ENCODE assay signal across 21 mouse cellular contexts in genomic region chr17:29934133-29934851, GRCm38 (mm10). TPM values are rescaled to one million over a fixed set of nuclear protein-coding genes. Genes with fewer than 3 reads are reported as not detected.
DNase-seq lines count a peak whose midpoint lies in the region; ATAC-seq lines count a peak whose summit lies in the region.
"Had no signal": no experiment of that assay in that cellular context is flagged by ENCODE, and none has a peak within 500 bp of the region (broad histone marks: within the 10 kb centered on the region; RNA-seq: fewer than 3 reads in every experiment).

No protein-coding gene starts in this region.

- H3K36me3 ChIP-seq in midbrain, embryonic 11.5 days (ENCODE audit: control insufficient read depth, insufficient read depth, low read length) = no peaks in the 10 kb centered on the region
- H3K36me3 ChIP-seq in midbrain, embryonic 14.5 days (ENCODE audit: control insufficient read depth, insufficient read depth, low read length) = no peaks in the 10 kb centered on the region
- H3K36me3 ChIP-seq: embryonic facial prominence, embryonic 13.5 days; forebrain, embryonic 12.5 days; heart, embryonic 12.5 days; hindbrain, embryonic 13.5 days had no signal

- no peak overlapping the region for H3K9ac ChIP-seq in midbrain, embryonic 11.5 days (ENCODE audit: low read length)
- H3K9ac ChIP-seq in midbrain, embryonic 14.5 days (replicated peaks; ENCODE audit: low read length) = no peak overlapping the region
- H3K9ac ChIP-seq: embryonic facial prominence, embryonic 13.5 days; forebrain, embryonic 12.5 days; heart, embryonic 12.5 days; hindbrain, embryonic 13.5 days had no signal

- no peak overlapping the region for H3K27ac ChIP-seq in midbrain, embryonic 11.5 days (ENCODE audit: low read depth, low read length)
- H3K27ac ChIP-seq in midbrain, embryonic 14.5 days (replicated peaks; ENCODE audit: low read depth, low read length) = no peak overlapping the region
- H3K27ac ChIP-seq: embryonic facial prominence, embryonic 13.5 days; forebrain, embryonic 12.5 days; hindbrain, postnatal 0 days had no signal

- peak; percentile 54 for DNase-seq in midbrain, embryonic 11.5 days (ENCODE audit: low spot score, missing footprints)
- DNase-seq in midbrain, embryonic 14.5 days = no peak
- peak; percentile 28 for DNase-seq in naive thymus-derived CD4-positive, alpha-beta T cell, adult 2 months (ENCODE audit: low read depth)
- DNase-seq in cerebellum, postnatal 10 days = no peak
- no peak for DNase-seq in cerebellum, adult 8-10 months
- DNase-seq in adrenal gland, postnatal 25 days = no peak
- DNase-seq: adrenal gland, adult 8-10 months; B cell, adult 2 months; cerebellum, adult 11 months; cerebellum, adult 9-10 months; cerebellum, postnatal 36 days; gastrocnemius, postnatal 10 days; heart, postnatal 36 days had no signal

- ATAC-seq in midbrain, embryonic 11.5 days (ENCODE audit: low FRiP score) = no peak
- no peak for ATAC-seq in midbrain, embryonic 14.5 days (ENCODE audit: low FRiP score, low TSS enrichment)
- ATAC-seq in CD4-positive, CD25-positive, alpha-beta regulatory T cell, adult 4 months = peak; percentile 81
- ATAC-seq: forebrain, embryonic 16.5 days; hindbrain, postnatal 0 days; intestine, embryonic 16.5 days had no signal

- H3K4me2 ChIP-seq in midbrain, embryonic 11.5 days = no peak overlapping the region
- no peak overlapping the region for H3K4me2 ChIP-seq in midbrain, embryonic 14.5 days (ENCODE audit: low read length)
- H3K4me2 ChIP-seq: embryonic facial prominence, embryonic 13.5 days; forebrain, embryonic 12.5 days; heart, embryonic 12.5 days; hindbrain, embryonic 13.5 days had no signal

- H3K27me3 ChIP-seq in midbrain, embryonic 11.5 days (ENCODE audit: control insufficient read depth, insufficient read depth, low read length) = no peaks in the 10 kb centered on the region
- H3K27me3 ChIP-seq in midbrain, embryonic 14.5 days (ENCODE audit: control insufficient read depth, insufficient read depth, low read length) = no peaks in the 10 kb centered on the region

- WGBS in midbrain, embryonic 11.5 days = 90% methylated on average over 12 of the region's 12 CpGs
- 92% methylated on average over 12 of the region's 12 CpGs for WGBS in midbrain, embryonic 14.5 days

- H3K4me1 ChIP-seq in midbrain, embryonic 11.5 days (ENCODE audit: control insufficient read depth, insufficient read depth, low read length) = no peaks in the 10 kb centered on the region
- H3K4me1 ChIP-seq in midbrain, embryonic 14.5 days (ENCODE audit: control insufficient read depth, insufficient read depth, low read length) = no peaks in the 10 kb centered on the region; the same call in 1 of the 2 replicates
- H3K4me1 ChIP-seq: embryonic facial prominence, embryonic 13.5 days had no signal

- no peak overlapping the region for H3K4me3 ChIP-seq in midbrain, embryonic 11.5 days (ENCODE audit: low read depth, low read length)
- no peak overlapping the region for H3K4me3 ChIP-seq in midbrain, embryonic 14.5 days (replicated peaks; ENCODE audit: low read depth, low read length)
- H3K4me3 ChIP-seq: embryonic facial prominence, embryonic 13.5 days; forebrain, embryonic 12.5 days; heart, embryonic 12.5 days; hindbrain, embryonic 13.5 days had no signal

- no peaks in the 10 kb centered on the region for H3K9me3 ChIP-seq in midbrain, embryonic 11.5 days (ENCODE audit: control insufficient read depth, low read length)
- H3K9me3 ChIP-seq in midbrain, embryonic 14.5 days (ENCODE audit: control insufficient read depth, low read length) = no peaks in the 10 kb centered on the region
- H3K9me3 ChIP-seq: embryonic facial prominence, embryonic 13.5 days; forebrain, embryonic 12.5 days; heart, embryonic 12.5 days; hindbrain, embryonic 13.5 days had no signal

RNA-seq across cellular contexts. Expression of gene Mdga1, which starts 35.6 kb away (rescaled TPM):
- 5.8 and 6.5 TPM in 2 replicates for polyA plus RNA-seq in midbrain, embryonic 11.5 days (2014; fragmentation: Nextera tagmentation; extraction: Ambion mirVana)
- 20.0 and 20.5 TPM in 2 replicates for polyA plus RNA-seq in midbrain, embryonic 14.5 days (2014; fragmentation: Nextera tagmentation; extraction: Ambion mirVana)
- not detected for polyA plus RNA-seq in CD4-positive, CD25-positive, alpha-beta regulatory T cell, adult 4 months (2017; shearing (Covaris generic))
- total RNA-seq in adrenal gland, postnatal 25 days (2021) = 1.4 and 1.9 TPM in 2 replicates

Comparison
In these comparisons a context has a peak if more than half of its experiments do, and no peak if none do; other contexts are left out.
1. DNase-seq: peak in midbrain, embryonic 11.5 days (single experiment) and naive thymus-derived CD4-positive, alpha-beta T cell, adult 2 months (single experiment); none in midbrain, embryonic 14.5 days (single experiment), cerebellum, postnatal 10 days (0 of 2), cerebellum, adult 8-10 months (single experiment) and adrenal gland, postnatal 25 days (single experiment).